Mouse (Mus musculus): Measurements from ENCODE around the gene Cacnb3. TPM values are rescaled to one million over a fixed set of nuclear protein-coding genes. Genes with fewer than 3 reads are reported as not detected.

Gene Cacnb3
- polyA plus RNA-seq, 1 experiment from 2014 or later: 36.1 TPM

GRCm38 (mm10) chr15:98602191-98602881, 28.3 kb upstream of the Cacnb3 start:
- Histone ChIP-seq H3K4me3 (no peak overlapping the region), H3K9me3 (replicated peaks) (no peaks in the 10 kb centered on the region), H3K27ac (replicated peaks) (0 out of 2 replicates have a peak overlapping the region, but pooled peaks have one; percentile 19), H3K4me1 (peaks cover 29% of the 10 kb centered on the region), H3K27me3 (ENCODE audit: low read depth, poor library complexity, severe bottlenecking) (no peaks in the 10 kb centered on the region), H3K36me3 (peaks cover 93% of the 10 kb centered on the region)
- DNase-seq (ENCODE audit: low spot score): no peak
- WGBS: 62% methylated on average over 13 of the region's 13 CpGs

- H3K4me3 ChIP-seq: no peak overlapping the region
- no peak for DNase-seq (ENCODE audit: low spot score)
- H3K27ac ChIP-seq (replicated peaks): 0 out of 2 replicates have a peak overlapping the region, but pooled peaks have one; percentile 19
- peaks cover 35% of the 10 kb centered on the region for H3K4me1 ChIP-seq
- H3K9me3 ChIP-seq (replicated peaks): no peaks in the 10 kb centered on the region
- 72% methylated on average over 4 of the region's 4 CpGs for WGBS
- peaks cover 86% of the 10 kb centered on the region for H3K36me3 ChIP-seq
- H3K27me3 ChIP-seq (ENCODE audit: low read depth, poor library complexity, severe bottlenecking): no peaks in the 10 kb centered on the region
Observed at GRCm38 (mm10) chr15:98602921-98603458, 27.6 kb upstream of the Cacnb3 start.

GRCm38 (mm10) chr15:98604041-98604575, 26.5 kb upstream of the Cacnb3 start:
- H3K36me3 ChIP-seq: peaks cover 75% of the 10 kb centered on the region
- no peak overlapping the region for H3K27ac ChIP-seq (replicated peaks)
- H3K4me1 ChIP-seq: peaks cover 45% of the 10 kb centered on the region
- no peak overlapping the region for H3K4me3 ChIP-seq
- H3K9me3 ChIP-seq (replicated peaks): no peaks in the 10 kb centered on the region
- no peak for DNase-seq (ENCODE audit: low spot score)
- no peaks in the 10 kb centered on the region for H3K27me3 ChIP-seq (ENCODE audit: low read depth, poor library complexity, severe bottlenecking)
- WGBS: 95% methylated on average over 24 of the region's 24 CpGs

GRCm38 (mm10) chr15:98606051-98606536, 24.5 kb upstream of the Cacnb3 start:
- no peak overlapping the region for H3K4me3 ChIP-seq
- peaks cover 55% of the 10 kb centered on the region for H3K36me3 ChIP-seq
- H3K4me1 ChIP-seq: peaks cover 55% of the 10 kb centered on the region
- no peaks in the 10 kb centered on the region for H3K9me3 ChIP-seq (replicated peaks)
- no peak for DNase-seq (ENCODE audit: low spot score)
- peaks cover 7% of the 10 kb centered on the region; the same call in 1 of the 2 replicates for H3K27me3 ChIP-seq (ENCODE audit: low read depth, poor library complexity, severe bottlenecking)
- no peak overlapping the region for H3K27ac ChIP-seq (replicated peaks)
- WGBS: 91% methylated on average over 12 of the region's 12 CpGs

- WGBS: 69% methylated on average over 9 of the region's 9 CpGs
- H3K4me1 ChIP-seq: peaks cover 55% of the 10 kb centered on the region
- no peak overlapping the region for H3K27ac ChIP-seq (replicated peaks)
- H3K9me3 ChIP-seq (replicated peaks): no peaks in the 10 kb centered on the region
- H3K36me3 ChIP-seq: peaks cover 49% of the 10 kb centered on the region
- DNase-seq (ENCODE audit: low spot score): no peak
- peaks cover 13% of the 10 kb centered on the region for H3K27me3 ChIP-seq (ENCODE audit: low read depth, poor library complexity, severe bottlenecking)
- H3K4me3 ChIP-seq: peak overlapping the region; percentile 87; the same call in 1 of the 2 replicates
Observed at GRCm38 (mm10) chr15:98606739-98607138, 23.9 kb upstream of the Cacnb3 start.

- peak overlapping the region; percentile 97 for H3K27ac ChIP-seq (replicated peaks)
- peaks cover 14% of the 10 kb centered on the region for H3K27me3 ChIP-seq (ENCODE audit: low read depth, poor library complexity, severe bottlenecking)
- no peak for DNase-seq (ENCODE audit: low spot score)
- H3K36me3 ChIP-seq: peaks cover 41% of the 10 kb centered on the region
- H3K4me3 ChIP-seq: peak overlapping the region; percentile 87
- peaks cover 49% of the 10 kb centered on the region for H3K4me1 ChIP-seq
- 61% methylated on average over 4 of the region's 4 CpGs for WGBS
- no peaks in the 10 kb centered on the region for H3K9me3 ChIP-seq (replicated peaks)
Observed at GRCm38 (mm10) chr15:98607557-98607956, 23.1 kb upstream of the Cacnb3 start.

GRCm38 (mm10) chr15:98608058-98608783, 22.4 kb upstream of the Cacnb3 start:
- 20% methylated on average over 10 of the region's 10 CpGs for WGBS
- Histone ChIP-seq H3K4me3 (peak overlapping the region; percentile 87), H3K27me3 (ENCODE audit: low read depth, poor library complexity, severe bottlenecking) (peaks cover 14% of the 10 kb centered on the region), H3K36me3 (peaks cover 34% of the 10 kb centered on the region), H3K9me3 (replicated peaks) (no peaks in the 10 kb centered on the region), H3K27ac (replicated peaks) (peak overlapping the region; percentile 97), H3K4me1 (peaks cover 42% of the 10 kb centered on the region)
- no peak for DNase-seq (ENCODE audit: low spot score)

GRCm38 (mm10) chr15:98608784-98609250, 21.8 kb upstream of the Cacnb3 start:
- H3K9me3 ChIP-seq (replicated peaks): no peaks in the 10 kb centered on the region
- peak overlapping the region; percentile 87 for H3K4me3 ChIP-seq
- peak overlapping the region; percentile 97 for H3K27ac ChIP-seq (replicated peaks)
- WGBS: 0% methylated on average over 14 of the region's 26 CpGs
- DNase-seq (ENCODE audit: low spot score): no peak
- H3K4me1 ChIP-seq: peaks cover 36% of the 10 kb centered on the region
- H3K27me3 ChIP-seq (ENCODE audit: low read depth, poor library complexity, severe bottlenecking): peaks cover 14% of the 10 kb centered on the region
- peaks cover 28% of the 10 kb centered on the region for H3K36me3 ChIP-seq

GRCm38 (mm10) chr15:98609331-98610130, 21.1 kb upstream of the Cacnb3 start, which contains the start of gene Adcy6:
Gene Adcy6, minus strand, starts transcription at chr15:98610076.
- H3K27me3 ChIP-seq (ENCODE audit: low read depth, poor library complexity, severe bottlenecking): peaks cover 17% of the 10 kb centered on the region
- no peaks in the 10 kb centered on the region for H3K9me3 ChIP-seq (replicated peaks)

GRCm38 (mm10) chr15:98610131-98610633, 20.5 kb upstream of the Cacnb3 start:
- Histone ChIP-seq H3K4me1 (peaks cover 45% of the 10 kb centered on the region), H3K27me3 (ENCODE audit: low read depth, poor library complexity, severe bottlenecking) (peaks cover 19% of the 10 kb centered on the region), H3K36me3 (peaks cover 15% of the 10 kb centered on the region), H3K4me3 (peak overlapping the region; percentile 87), H3K27ac (replicated peaks) (peak overlapping the region; percentile 97), H3K9me3 (replicated peaks) (no peaks in the 10 kb centered on the region)
- no peak for DNase-seq (ENCODE audit: low spot score)
- 3% methylated on average over 12 of the region's 12 CpGs for WGBS

More at GRCm38 (mm10) chr15:98609331-98610130, 21.1 kb upstream of the Cacnb3 start, which contains the start of gene Adcy6:
- DNase-seq (ENCODE audit: low spot score): peak; percentile 91
- Histone ChIP-seq H3K4me3 (peak within 1 kb of the TSS; percentile 87), H3K4me1 (peaks cover 39% of the 10 kb centered on the region), H3K27ac (replicated peaks) (peak within 1 kb of the TSS; percentile 97), H3K36me3 (peaks cover 21% of the 10 kb centered on the region)
- 2% methylated on average over 60 of the region's 75 CpGs for WGBS

- no peaks in the 10 kb centered on the region for H3K36me3 ChIP-seq
- H3K4me3 ChIP-seq: no peak overlapping the region
- 94% methylated on average over 3 of the region's 3 CpGs for WGBS
- H3K9me3 ChIP-seq (replicated peaks): no peaks in the 10 kb centered on the region
- H3K27ac ChIP-seq (replicated peaks): no peak overlapping the region
- peaks cover 49% of the 10 kb centered on the region for H3K4me1 ChIP-seq
- no peak for DNase-seq (ENCODE audit: low spot score)
- peaks cover 27% of the 10 kb centered on the region for H3K27me3 ChIP-seq (ENCODE audit: low read depth, poor library complexity, severe bottlenecking)
Observed at GRCm38 (mm10) chr15:98612229-98612628, 18.4 kb upstream of the Cacnb3 start.

All from midbrain, embryonic 10.5 days (tissue).